Mouse (Mus musculus): ENCODE data around the gene Dnmt3l.
A peak's percentile ranks its signal among the peaks of the same experiment; 100 is the strongest.

Dnmt3l gene

GRCm38 (mm10) chr10:78029080-78029479 lies 12.7 kb upstream of the Dnmt3l start:
- no peak for DNase-seq (ENCODE audit: extremely low read depth, low read depth, low spot score)

DNA sequence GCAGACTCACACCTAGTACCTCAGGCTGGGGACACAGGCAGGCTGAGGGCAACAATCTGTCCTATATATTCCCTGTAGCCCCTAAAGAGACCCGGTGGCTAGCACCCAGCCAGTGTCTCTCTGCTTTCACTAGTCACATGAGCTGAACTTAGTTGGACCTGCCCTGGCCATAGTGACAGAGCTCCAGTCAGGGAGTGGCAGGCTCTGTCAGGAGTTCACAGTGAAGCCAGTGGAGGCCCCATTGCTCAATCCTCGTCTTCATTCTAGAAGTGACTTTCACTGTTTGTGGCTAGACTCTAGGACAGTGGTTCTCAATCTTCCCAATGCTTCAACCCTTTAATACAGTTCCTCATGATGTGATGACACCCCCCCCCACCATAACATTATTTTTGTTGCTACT lies 9.8 kb upstream of the Dnmt3l start:
- no peak for DNase-seq (ENCODE audit: extremely low read depth, low read depth, low spot score)

GRCm38 (mm10) chr10:78037139-78037538 lies 4.6 kb upstream of the Dnmt3l start:
- DNase-seq (ENCODE audit: extremely low read depth, low read depth, low spot score): no peak

GRCm38 (mm10) chr10:78042096-78042495 lies 349 bp downstream of the Dnmt3l start:
- no peak for DNase-seq (ENCODE audit: extremely low read depth, low read depth, low spot score)

- DNase-seq (ENCODE audit: extremely low read depth, low read depth, low spot score): no peak
Observed at GRCm38 (mm10) chr10:78042697-78043405, 1.1 kb downstream of the Dnmt3l start.

- DNase-seq (ENCODE audit: extremely low read depth, low read depth, low spot score): no peak
Observed at GRCm38 (mm10) chr10:78043406-78043836, 1.7 kb downstream of the Dnmt3l start, which contains the start of gene Aire. TSS of gene Aire (minus strand) at chr10:78043610.

GRCm38 (mm10) chr10:78044531-78044930 lies 2.8 kb downstream of the Dnmt3l start:
- no peak for DNase-seq (ENCODE audit: extremely low read depth, low read depth, low spot score)

GRCm38 (mm10) chr10:78046388-78046787 lies 4.6 kb downstream of the Dnmt3l start:
- DNase-seq (ENCODE audit: extremely low read depth, low read depth, low spot score): no peak

- DNase-seq (ENCODE audit: extremely low read depth, low read depth, low spot score): no peak
Observed at GRCm38 (mm10) chr10:78048061-78048730, 6.4 kb downstream of the Dnmt3l start.

GRCm38 (mm10) chr10:78049519-78050035 lies 7.8 kb downstream of the Dnmt3l start:
- DNase-seq (ENCODE audit: extremely low read depth, low read depth, low spot score): no peak

DNA sequence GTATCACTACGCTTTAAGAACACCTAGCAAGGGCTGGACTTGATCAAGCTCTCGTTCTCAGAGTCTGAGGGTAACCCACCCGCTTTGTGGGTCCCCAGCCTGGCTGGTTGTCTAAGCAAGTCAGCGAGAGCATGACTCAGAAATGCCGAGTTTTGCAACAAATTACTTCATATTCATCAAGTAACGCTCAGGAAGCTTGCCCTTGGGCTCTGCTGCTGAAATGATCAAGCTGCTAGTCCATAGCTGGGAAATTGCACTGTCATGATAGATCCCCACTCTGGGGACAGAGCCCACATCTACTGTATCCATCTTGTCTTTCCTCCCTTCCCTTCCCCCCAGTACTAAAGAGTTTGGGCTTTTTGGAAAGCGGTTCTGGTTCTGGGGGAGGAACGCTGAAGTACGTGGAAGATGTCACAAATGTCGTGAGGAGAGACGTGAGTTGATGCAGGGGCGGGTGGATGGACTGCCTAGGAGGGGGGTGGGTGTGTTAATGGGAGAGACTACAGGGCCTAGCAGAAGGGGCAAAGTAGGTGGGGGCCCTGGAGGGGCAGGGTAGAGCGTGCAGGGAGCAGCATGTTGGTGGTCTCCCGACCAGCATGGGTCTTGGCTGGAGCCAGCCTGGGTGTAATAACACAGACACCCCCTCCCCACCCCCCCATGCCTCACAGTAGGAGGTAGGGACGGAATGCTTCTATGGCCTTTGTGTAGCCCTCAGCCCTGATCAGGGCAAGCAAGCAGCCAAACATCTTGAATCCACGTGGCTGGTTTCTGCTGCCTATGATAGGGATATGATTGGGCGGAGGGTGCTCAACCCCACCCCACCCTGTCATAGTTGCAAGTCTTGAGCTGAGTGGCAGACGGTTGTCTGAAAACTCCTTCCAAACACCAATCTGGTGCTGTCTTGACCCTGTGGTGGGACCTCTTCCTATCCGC lies 13.2 kb downstream of the Dnmt3l start:
- peak; percentile 31 for DNase-seq (ENCODE audit: extremely low read depth, low read depth, low spot score)

- DNase-seq (ENCODE audit: extremely low read depth, low read depth, low spot score): no peak
Observed at GRCm38 (mm10) chr10:78057056-78057455, 15.3 kb downstream of the Dnmt3l start.

DNA sequence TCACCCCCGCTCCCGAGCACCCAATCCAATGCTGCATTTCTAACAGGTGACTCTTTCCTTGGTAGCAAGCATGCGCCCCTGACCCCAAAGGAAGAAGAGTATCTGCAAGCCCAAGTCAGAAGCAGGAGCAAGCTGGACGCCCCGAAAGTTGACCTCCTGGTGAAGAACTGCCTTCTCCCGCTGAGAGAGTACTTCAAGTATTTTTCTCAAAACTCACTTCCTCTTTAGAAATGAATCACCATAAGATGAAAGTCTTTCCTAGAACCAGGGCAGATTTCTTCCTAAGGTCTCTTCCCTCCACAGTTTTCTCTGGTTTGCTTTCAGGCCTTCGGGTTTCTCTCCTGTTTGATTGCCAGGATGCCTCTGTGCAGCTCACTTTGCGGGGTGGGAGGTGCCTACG lies 21.4 kb downstream of the Dnmt3l start:
- DNase-seq (ENCODE audit: extremely low read depth, low read depth, low spot score): no peak

- no peak for DNase-seq (ENCODE audit: extremely low read depth, low read depth, low spot score)
Observed at GRCm38 (mm10) chr10:78067226-78067625, 25.5 kb downstream of the Dnmt3l start.

DNA sequence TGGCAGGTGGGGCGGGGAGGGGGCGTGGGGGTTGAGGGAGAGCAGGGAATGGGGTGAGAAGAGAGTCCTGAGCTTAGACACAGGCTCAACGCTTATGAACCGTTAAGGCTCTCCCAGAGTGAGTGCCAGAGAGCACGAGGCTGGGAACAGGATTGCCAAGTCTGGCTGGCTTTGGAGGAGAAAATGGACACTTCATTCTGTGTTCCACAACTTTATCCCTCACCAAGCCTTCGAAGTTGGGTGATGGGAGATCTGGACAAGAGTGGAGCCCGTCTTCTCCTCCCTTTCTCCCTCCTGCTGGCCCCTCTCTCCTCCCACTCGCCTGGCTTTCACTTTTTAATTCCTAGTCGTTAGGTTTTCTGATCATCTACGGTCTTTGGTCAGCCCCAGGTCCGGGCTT lies 26.8 kb downstream of the Dnmt3l start:
- DNase-seq (ENCODE audit: extremely low read depth, low read depth, low spot score): no peak

GRCm38 (mm10) chr10:78069101-78070011 lies 27.6 kb downstream of the Dnmt3l start, which contains the start of gene Icosl:
TSS of gene Icosl (plus strand) at chr10:78069302.
- no peak for DNase-seq (ENCODE audit: extremely low read depth, low read depth, low spot score)

GRCm38 (mm10) chr10:78074151-78074550 lies 32.4 kb downstream of the Dnmt3l start:
- no peak for DNase-seq (ENCODE audit: extremely low read depth, low read depth, low spot score)

DNA sequence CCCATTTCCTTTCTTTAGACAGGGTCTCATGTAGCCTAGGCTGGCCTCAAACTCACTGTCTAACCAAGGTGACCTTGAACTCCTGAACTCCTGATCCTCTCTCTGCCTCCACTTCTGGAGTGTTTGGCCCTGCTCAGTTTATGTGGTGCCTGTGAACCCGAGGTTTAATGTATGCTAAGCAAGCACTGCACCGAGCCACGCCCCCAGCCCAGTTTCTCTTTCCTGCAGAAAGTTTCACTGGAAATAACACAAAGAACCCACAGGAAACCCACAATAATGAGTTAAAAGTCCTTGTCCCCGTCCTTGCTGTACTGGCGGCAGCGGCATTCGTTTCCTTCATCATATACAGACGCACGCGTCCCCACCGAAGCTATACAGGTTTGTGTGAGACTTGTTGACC lies 33.2 kb downstream of the Dnmt3l start:
- no peak for DNase-seq (ENCODE audit: extremely low read depth, low read depth, low spot score)

DNA sequence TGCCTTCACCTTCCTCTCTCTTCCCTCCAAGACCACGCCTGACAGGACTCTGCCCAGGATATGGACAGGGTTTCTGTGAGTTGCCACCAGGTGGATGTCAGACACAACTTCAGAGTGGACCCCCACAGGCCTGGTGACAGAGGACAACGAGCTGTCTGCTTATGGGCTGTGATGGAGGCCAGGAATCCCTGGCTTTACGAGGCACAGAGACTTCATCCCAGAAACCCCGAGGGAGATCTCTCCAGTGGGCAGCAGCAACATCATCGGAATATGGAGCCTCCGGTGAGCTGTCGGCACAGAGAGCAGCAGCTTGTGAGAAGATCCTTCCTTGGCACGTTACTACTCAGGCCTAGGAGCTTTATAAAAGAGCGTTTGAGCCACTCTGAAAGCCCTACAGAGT lies 36.1 kb downstream of the Dnmt3l start:
- DNase-seq (ENCODE audit: extremely low read depth, low read depth, low spot score): no peak

GRCm38 (mm10) chr10:78078276-78078675 lies 36.5 kb downstream of the Dnmt3l start:
- no peak for DNase-seq (ENCODE audit: extremely low read depth, low read depth, low spot score)
